Mouse (Mus musculus): ENCODE data around the gene Yif1b. TPM values are rescaled to one million over a fixed set of nuclear protein-coding genes. Genes with fewer than 3 reads are reported as not detected.
A peak's percentile ranks its signal among the peaks of the same experiment; 100 is the strongest.

The Yif1b gene
- polyA plus RNA-seq, 1 experiment from 2014 or later: 73.4 TPM

DNA sequence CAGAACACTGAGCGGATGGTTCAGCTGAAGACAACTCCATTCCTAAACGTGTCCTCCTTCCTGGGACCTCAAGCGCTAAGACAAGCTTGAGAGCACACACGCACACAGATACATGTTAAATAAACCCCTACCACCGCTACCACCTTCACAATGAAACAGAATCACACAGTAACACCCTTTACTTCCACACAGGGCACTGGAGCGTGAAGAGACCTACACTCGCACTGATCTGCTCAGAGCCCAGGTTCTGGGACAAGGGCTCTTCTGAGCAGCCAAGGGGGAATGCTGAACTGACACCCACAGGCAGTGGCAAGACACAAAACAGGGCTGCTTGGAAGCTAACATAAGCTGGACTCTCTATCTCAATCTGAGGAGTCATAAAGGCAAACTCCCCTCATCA, 27.5 kb downstream of the Yif1b start:
- 79% methylated on average over 7 of the region's 7 CpGs for WGBS

GRCm38 (mm10) chr7:29266931-29267330, 28.8 kb downstream of the Yif1b start:
- no peak overlapping the region for H3K4me2 ChIP-seq
- H3K4me3 ChIP-seq: no peak overlapping the region
- no peaks in the 10 kb centered on the region for H3K4me1 ChIP-seq
- ATAC-seq: no peak
- no peaks in the 10 kb centered on the region for H3K9me3 ChIP-seq (replicated peaks)
- no peaks in the 10 kb centered on the region for H3K36me3 ChIP-seq (ENCODE audit: poor library complexity, severe bottlenecking)
- H3K9ac ChIP-seq: no peak overlapping the region
- WGBS: 59% methylated on average over 4 of the region's 4 CpGs
- no peaks in the 10 kb centered on the region for H3K27me3 ChIP-seq
- H3K27ac ChIP-seq: no peak overlapping the region

More for the DNA sequence above, 27.5 kb downstream of the Yif1b start:
- Histone ChIP-seq H3K9ac (no peak overlapping the region), H3K4me1 (no peaks in the 10 kb centered on the region), H3K9me3 (replicated peaks) (no peaks in the 10 kb centered on the region), H3K27me3 (no peaks in the 10 kb centered on the region), H3K4me3 (no peak overlapping the region), H3K4me2 (no peak overlapping the region), H3K27ac (no peak overlapping the region), H3K36me3 (ENCODE audit: poor library complexity, severe bottlenecking) (no peaks in the 10 kb centered on the region)
- ATAC-seq: no peak

DNA sequence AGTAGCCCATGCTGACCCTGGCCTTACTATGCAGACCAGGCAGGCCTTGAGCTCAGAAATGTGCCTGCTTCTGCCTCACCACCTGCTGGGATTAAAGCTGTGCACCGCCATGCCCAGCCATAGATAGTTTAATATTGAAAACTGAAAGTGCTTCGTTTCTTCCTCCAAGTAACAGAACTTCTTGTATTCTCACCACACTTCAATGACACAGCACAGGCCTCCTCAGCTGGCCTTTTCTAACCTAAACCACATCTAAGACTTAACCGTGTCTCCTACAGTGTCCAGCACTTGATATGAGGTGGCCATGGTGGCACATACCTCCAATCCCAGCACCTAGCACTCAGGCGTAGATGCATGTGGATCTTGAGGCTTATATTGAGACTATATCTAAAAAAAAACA, 32.3 kb downstream of the Yif1b start:
- H3K4me3 ChIP-seq: no peak overlapping the region
- 86% methylated on average over 4 of the region's 4 CpGs for WGBS
- H3K27me3 ChIP-seq: no peaks in the 10 kb centered on the region
- no peak overlapping the region for H3K27ac ChIP-seq
- no peaks in the 10 kb centered on the region for H3K36me3 ChIP-seq (ENCODE audit: poor library complexity, severe bottlenecking)
- H3K9ac ChIP-seq: no peak overlapping the region
- no peaks in the 10 kb centered on the region for H3K4me1 ChIP-seq
- ATAC-seq: no peak
- no peak overlapping the region for H3K4me2 ChIP-seq
- no peaks in the 10 kb centered on the region for H3K9me3 ChIP-seq (replicated peaks)

DNA sequence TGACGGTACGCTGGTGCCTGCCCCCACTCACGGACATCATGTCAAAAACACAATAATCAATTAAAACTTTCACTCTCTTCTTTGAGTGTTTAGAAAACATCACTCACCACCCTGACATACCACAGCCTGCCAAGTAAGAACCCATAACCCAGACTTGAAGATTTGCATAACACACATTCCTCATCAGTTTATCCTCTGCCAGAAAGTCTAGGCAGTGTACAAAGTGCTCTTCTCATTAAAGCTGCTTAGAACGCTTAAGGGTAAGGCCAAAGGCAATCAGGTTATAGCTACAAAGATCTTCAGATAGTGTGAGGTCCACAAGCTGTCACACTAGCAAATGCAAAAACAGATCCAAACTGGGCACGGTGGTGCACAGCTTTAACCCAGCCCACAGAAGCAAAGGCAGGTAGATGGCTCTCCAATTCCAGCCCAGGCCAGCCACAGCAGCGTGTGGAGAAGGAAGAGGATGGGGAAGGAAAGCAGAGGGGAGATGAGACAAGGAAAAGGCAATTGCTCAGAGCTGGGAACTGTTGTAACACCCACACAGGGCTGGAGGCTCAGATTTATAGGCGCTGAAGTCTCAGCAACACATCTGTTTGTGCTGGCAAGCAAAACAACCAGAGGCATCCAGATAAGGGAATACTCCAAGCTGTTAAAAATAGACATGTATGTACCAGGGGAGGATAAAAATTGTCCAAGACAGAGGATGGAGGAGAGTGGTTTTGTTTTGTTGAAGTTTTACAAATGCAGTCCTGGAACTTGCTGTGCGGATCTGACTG, 33.7 kb downstream of the Yif1b start:
- no peak overlapping the region for H3K27ac ChIP-seq
- H3K9me3 ChIP-seq (replicated peaks): no peaks in the 10 kb centered on the region
- H3K27me3 ChIP-seq: no peaks in the 10 kb centered on the region
- H3K4me1 ChIP-seq: no peaks in the 10 kb centered on the region
- H3K9ac ChIP-seq: no peak overlapping the region
- no peak overlapping the region for H3K4me2 ChIP-seq
- H3K4me3 ChIP-seq: no peak overlapping the region
- ATAC-seq: no peak
- WGBS: 79% methylated on average over 8 of the region's 8 CpGs
- no peaks in the 10 kb centered on the region for H3K36me3 ChIP-seq (ENCODE audit: poor library complexity, severe bottlenecking)

DNA sequence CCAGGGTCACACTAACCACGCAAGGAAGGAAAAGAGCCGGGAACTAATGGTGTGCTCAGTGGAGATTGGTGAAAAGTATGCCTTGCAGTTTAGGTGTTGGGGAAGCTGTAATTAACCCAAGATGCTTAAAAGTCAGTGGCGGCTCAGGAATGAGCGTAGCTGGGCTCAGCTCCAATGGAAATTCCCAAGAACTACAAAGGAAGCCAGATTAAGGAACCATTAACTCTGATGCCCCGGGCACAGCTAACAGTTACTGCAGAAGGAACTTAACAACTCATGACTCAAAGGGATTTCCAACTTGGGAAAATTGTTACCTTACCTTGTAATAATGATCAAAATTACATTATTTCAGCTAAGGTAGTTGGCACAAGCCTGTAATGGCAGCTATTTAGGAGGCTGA, 38.6 kb downstream of the Yif1b start:
- Histone ChIP-seq H3K36me3 (ENCODE audit: poor library complexity, severe bottlenecking) (no peaks in the 10 kb centered on the region), H3K9ac (no peak overlapping the region)

GRCm38 (mm10) chr7:29277510-29277909, 39.4 kb downstream of the Yif1b start:
- H3K9me3 ChIP-seq (replicated peaks): no peaks in the 10 kb centered on the region
- no peak overlapping the region for H3K4me3 ChIP-seq
- 93% methylated on average over 4 of the region's 4 CpGs for WGBS
- no peaks in the 10 kb centered on the region for H3K36me3 ChIP-seq (ENCODE audit: poor library complexity, severe bottlenecking)
- H3K4me1 ChIP-seq: peaks cover 17% of the 10 kb centered on the region
- H3K9ac ChIP-seq: no peak overlapping the region
- peaks cover 22% of the 10 kb centered on the region for H3K27me3 ChIP-seq
- no peak overlapping the region for H3K27ac ChIP-seq
- H3K4me2 ChIP-seq: no peak overlapping the region
- ATAC-seq: no peak

More for the DNA sequence above, 38.6 kb downstream of the Yif1b start:
- Histone ChIP-seq H3K9me3 (replicated peaks) (no peaks in the 10 kb centered on the region), H3K4me1 (peaks cover 10% of the 10 kb centered on the region), H3K4me3 (no peak overlapping the region), H3K4me2 (no peak overlapping the region), H3K27ac (no peak overlapping the region), H3K27me3 (peaks cover 14% of the 10 kb centered on the region)
- WGBS: 78% methylated on average over 5 of the region's 5 CpGs
- ATAC-seq: no peak

DNA sequence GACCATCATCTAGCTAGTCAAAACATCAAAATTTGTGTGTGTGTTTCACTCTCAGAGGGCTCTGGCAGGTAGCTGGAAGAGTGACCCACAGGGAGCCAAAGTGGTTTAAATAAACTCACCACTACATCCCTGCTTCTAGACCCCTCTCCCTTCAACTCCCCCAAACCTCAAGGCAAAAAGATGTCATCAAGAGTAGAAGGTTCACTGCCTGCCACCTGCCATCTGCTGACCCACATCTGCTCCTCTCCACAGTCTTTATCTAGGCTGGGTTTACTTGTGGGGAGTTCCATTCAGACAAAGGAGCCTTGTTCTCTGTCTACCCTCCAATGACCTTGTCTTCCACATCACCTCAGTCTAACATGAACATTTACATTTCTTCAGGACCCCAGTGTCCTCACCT, 41.1 kb downstream of the Yif1b start:
- Histone ChIP-seq H3K4me2 (no peak overlapping the region), H3K9me3 (replicated peaks) (no peaks in the 10 kb centered on the region), H3K27ac (no peak overlapping the region), H3K36me3 (ENCODE audit: poor library complexity, severe bottlenecking) (no peaks in the 10 kb centered on the region), H3K9ac (no peak overlapping the region), H3K4me1 (peaks cover 17% of the 10 kb centered on the region), H3K27me3 (peaks cover 27% of the 10 kb centered on the region), H3K4me3 (no peak overlapping the region)
- ATAC-seq: no peak

DNA sequence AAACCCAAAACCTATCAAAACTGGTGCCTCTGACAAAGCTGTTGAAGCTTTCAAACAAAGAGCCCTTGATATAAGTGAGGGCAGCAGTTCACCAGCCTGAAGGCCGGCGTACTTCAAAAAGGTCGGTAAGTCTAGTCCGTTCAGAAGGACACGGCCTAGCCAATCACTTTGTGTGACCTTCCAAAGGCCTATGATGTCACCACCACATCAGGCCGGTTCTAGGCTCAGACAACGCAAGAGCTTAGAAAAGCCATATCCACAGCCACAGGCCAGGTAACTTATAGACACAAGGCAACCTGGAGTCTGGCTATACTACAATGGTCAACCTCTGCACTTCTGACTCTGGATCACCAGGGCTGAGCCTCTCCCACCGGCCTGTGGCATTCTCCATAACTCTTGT, 41.8 kb downstream of the Yif1b start:
- Histone ChIP-seq H3K27ac (no peak overlapping the region), H3K36me3 (ENCODE audit: poor library complexity, severe bottlenecking) (no peaks in the 10 kb centered on the region), H3K4me2 (no peak overlapping the region), H3K9me3 (replicated peaks) (no peaks in the 10 kb centered on the region), H3K4me1 (peaks cover 17% of the 10 kb centered on the region), H3K9ac (no peak overlapping the region), H3K4me3 (no peak overlapping the region), H3K27me3 (peaks cover 31% of the 10 kb centered on the region)
- ATAC-seq: no peak
- 92% methylated on average over 8 of the region's 8 CpGs for WGBS

GRCm38 (mm10) chr7:29280801-29281200, 42.7 kb downstream of the Yif1b start:
- Histone ChIP-seq H3K27me3 (peaks cover 36% of the 10 kb centered on the region), H3K4me3 (peak overlapping the region; percentile 57), H3K36me3 (ENCODE audit: poor library complexity, severe bottlenecking) (no peaks in the 10 kb centered on the region), H3K27ac (no peak overlapping the region), H3K4me2 (peak overlapping the region; percentile 98), H3K9me3 (replicated peaks) (no peaks in the 10 kb centered on the region), H3K4me1 (peaks cover 17% of the 10 kb centered on the region), H3K9ac (no peak overlapping the region)
- ATAC-seq: no peak
- WGBS: 10% methylated on average over 13 of the region's 13 CpGs

- ATAC-seq: peak; percentile 58
- Histone ChIP-seq H3K4me1 (peaks cover 17% of the 10 kb centered on the region), H3K9ac (peak within 1 kb of the TSS; percentile 73), H3K9me3 (replicated peaks) (no peaks in the 10 kb centered on the region), H3K27ac (no peak within 1 kb of the TSS), H3K4me3 (peak within 1 kb of the TSS; percentile 57), H3K36me3 (ENCODE audit: poor library complexity, severe bottlenecking) (no peaks in the 10 kb centered on the region), H3K4me2 (peak within 1 kb of the TSS; percentile 98), H3K27me3 (peaks cover 36% of the 10 kb centered on the region)
- under 1% methylated on average over 79 of the region's 80 CpGs for WGBS
Measured at GRCm38 (mm10) chr7:29281201-29282073, 43.3 kb downstream of the Yif1b start, which contains the start of gene Spint2. Spint2 (minus strand) TSS chr7:29281912.

GRCm38 (mm10) chr7:29282074-29282554, 44.0 kb downstream of the Yif1b start:
- H3K27ac ChIP-seq: no peak overlapping the region
- no peak for ATAC-seq
- 10% methylated on average over 21 of the region's 21 CpGs for WGBS

DNA sequence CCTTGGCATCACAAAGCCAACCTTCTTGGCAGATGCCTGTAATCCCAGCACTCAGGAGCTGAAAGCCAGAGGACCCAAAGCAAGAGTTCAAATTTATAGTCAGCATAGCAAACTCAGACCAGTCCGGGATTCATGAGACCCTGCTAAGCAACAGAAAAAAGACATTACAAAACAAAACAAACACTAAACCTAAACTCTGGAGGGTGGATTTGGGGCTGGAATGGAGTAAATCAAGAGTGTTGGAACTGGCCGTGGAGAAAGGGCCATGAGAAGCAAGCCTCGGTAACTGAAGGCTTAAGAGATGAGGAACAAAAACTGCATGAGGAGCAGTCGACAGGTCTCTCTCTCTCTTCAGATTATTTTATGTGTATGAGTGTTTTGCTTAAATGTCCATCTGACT, 45.7 kb downstream of the Yif1b start:
- WGBS: 82% methylated on average over 4 of the region's 4 CpGs
- ATAC-seq: no peak
- Histone ChIP-seq H3K27ac (no peak overlapping the region), H3K4me3 (no peak overlapping the region), H3K27me3 (peaks cover 44% of the 10 kb centered on the region), H3K4me2 (no peak overlapping the region), H3K36me3 (ENCODE audit: poor library complexity, severe bottlenecking) (no peaks in the 10 kb centered on the region), H3K9ac (no peak overlapping the region), H3K9me3 (replicated peaks) (no peaks in the 10 kb centered on the region), H3K4me1 (peaks cover 20% of the 10 kb centered on the region)

More at GRCm38 (mm10) chr7:29282074-29282554, 44.0 kb downstream of the Yif1b start:
- Histone ChIP-seq H3K27me3 (peaks cover 36% of the 10 kb centered on the region), H3K4me2 (peak overlapping the region; percentile 98), H3K4me1 (peaks cover 17% of the 10 kb centered on the region), H3K9ac (peak overlapping the region; percentile 73), H3K36me3 (ENCODE audit: poor library complexity, severe bottlenecking) (no peaks in the 10 kb centered on the region), H3K4me3 (peak overlapping the region; percentile 57), H3K9me3 (replicated peaks) (no peaks in the 10 kb centered on the region)

All from forebrain, embryonic 13.5 days (tissue).